Mouse (Mus musculus): ENCODE measurements around the gene Crebrf.

Gene Crebrf

GRCm38 (mm10) chr17:26779471-26779870, 64.0 kb downstream of the Crebrf start:
- no peak for DNase-seq

- DNase-seq, result peak; percentile 82
Measured at GRCm38 (mm10) chr17:26780750-26781571, 65.5 kb downstream of the Crebrf start, which contains the start of gene Bnip1. Bnip1 (plus strand) TSS chr17:26781066.

- DNase-seq, result no peak
Measured at GRCm38 (mm10) chr17:26781610-26782043, 66.2 kb downstream of the Crebrf start.

- DNase-seq, result no peak
Measured at GRCm38 (mm10) chr17:26784525-26784924, 69.1 kb downstream of the Crebrf start.

- DNase-seq, result no peak
Measured at GRCm38 (mm10) chr17:26786586-26786985, 71.1 kb downstream of the Crebrf start.

- DNase-seq, result no peak
Measured at GRCm38 (mm10) chr17:26788986-26789385, 73.5 kb downstream of the Crebrf start.

- DNase-seq, result no peak
Measured at GRCm38 (mm10) chr17:26789460-26790268, 74.2 kb downstream of the Crebrf start.

- DNase-seq, result no peak
Measured at GRCm38 (mm10) chr17:26790269-26791214, 75.1 kb downstream of the Crebrf start.

GRCm38 (mm10) chr17:26791580-26791979, 76.1 kb downstream of the Crebrf start:
- peak; percentile 25 for DNase-seq

GRCm38 (mm10) chr17:26792096-26792495, 76.6 kb downstream of the Crebrf start:
- DNase-seq, result no peak

GRCm38 (mm10) chr17:26793068-26793765, 77.8 kb downstream of the Crebrf start:
- no peak for DNase-seq

- DNase-seq, result peak; percentile 20
Measured at GRCm38 (mm10) chr17:26794744-26795143, 79.3 kb downstream of the Crebrf start.

- DNase-seq, result no peak
Measured at GRCm38 (mm10) chr17:26795386-26795785, 79.9 kb downstream of the Crebrf start.

GRCm38 (mm10) chr17:26797379-26798128, 82.1 kb downstream of the Crebrf start:
- DNase-seq, result no peak

- DNase-seq, result no peak
Measured at GRCm38 (mm10) chr17:26802886-26803285, 87.4 kb downstream of the Crebrf start.

GRCm38 (mm10) chr17:26812607-26813006, 97.2 kb downstream of the Crebrf start:
- no peak for DNase-seq

- DNase-seq, result no peak
Measured at GRCm38 (mm10) chr17:26813497-26813896, 98.0 kb downstream of the Crebrf start.

GRCm38 (mm10) chr17:26816810-26817209, 101.4 kb downstream of the Crebrf start:
- no peak for DNase-seq

GRCm38 (mm10) chr17:26817776-26818175, 102.3 kb downstream of the Crebrf start:
- no peak for DNase-seq

- no peak for DNase-seq
Measured at GRCm38 (mm10) chr17:26826131-26826530, 110.7 kb downstream of the Crebrf start.
